Mouse (Mus musculus) stomach, embryonic 16.5 days (tissue): ENCODE measurements at regions not wholly inside any gene's neighbourhood (a gene's known extent, or its start where the extent isn't known, plus 50 kb on each side); places are given as distances from the start of the nearest gene placed in this dataset.
"Not testable (repeated sequence)": the region's sequence is repeated elsewhere in the genome, so short reads cannot be mapped to it uniquely, and the experiment has no call there.

Experiments used
- ATAC-seq: fragments of 200-750 bp; cut with Nextera tagmentation; 2 replicates; pipeline ENCODE4 v1.8.0; 2017; ENCODE audit warnings: moderate number of reproducible peaks, moderate TSS enrichment; ENCODE audit not compliant: insufficient read depth, low FRiP score
- H3K27ac ChIP-seq: fragments of 300-500 bp; sonication (generic); 2 replicates; pipeline ENCODE4 v1.5.1; 2014; ENCODE audit warnings: low read length
- H3K27me3 ChIP-seq: fragments of 300-500 bp; sonication (generic); 2 replicates; pipeline ENCODE4 v1.6.1; 2014; ENCODE audit warnings: low read length, control low read depth, mixed read lengths; ENCODE audit not compliant: control insufficient read depth, insufficient read depth
- H3K36me3 ChIP-seq: fragments of 300-500 bp; sonication (generic); 2 replicates; pipeline ENCODE4 v1.6.1; 2014; ENCODE audit warnings: low read length; ENCODE audit not compliant: control insufficient read depth, insufficient read depth
- H3K4me1 ChIP-seq: fragments of 300-500 bp; sonication (generic); 2 replicates; pipeline ENCODE4 v1.6.1; 2014; ENCODE audit warnings: low read length, control low read depth, mixed read lengths; ENCODE audit not compliant: control insufficient read depth, insufficient read depth
- H3K4me2 ChIP-seq: fragments of 300-500 bp; sonication (generic); 2 replicates; pipeline ENCODE4 v1.6.1; 2014; ENCODE audit warnings: low read depth, low read length, mixed read lengths
- H3K4me3 ChIP-seq: fragments of 300-500 bp; sonication (generic); replicated peaks from 2 replicates; pipeline ENCODE4 v1.5.1; 2014; ENCODE audit warnings: mild to moderate bottlenecking, low read length
- H3K9ac ChIP-seq: fragments of 300-500 bp; sonication (generic); 2 replicates; pipeline ENCODE4 v1.6.1; 2014; ENCODE audit warnings: low read length
- H3K9me3 ChIP-seq: fragments of 300-500 bp; sonication (generic); replicated peaks from 2 replicates; pipeline ENCODE4 v1.6.1; 2016; ENCODE audit warnings: low read length, control low read depth; ENCODE audit not compliant: control insufficient read depth
- WGBS: fragments of 180-500 bp; shearing (Covaris S2); extraction: QIAGEN DNeasy Blood & Tissue Kit; methylation state at CpG from one replicate; pipeline ENCODE4 v1.1.7; 2014; 5-methylcytosine and 5-hydroxymethylcytosine counted together

GRCm38 (mm10) chr16:55758707-55759067 lies 80.0 kb downstream of the Nfkbiz start:
- no peak for ATAC-seq
- H3K4me3 ChIP-seq: no peak overlapping the region
- H3K9me3 ChIP-seq: no peaks in the 10 kb centered on the region
- no peak overlapping the region for H3K9ac ChIP-seq
- H3K4me1 ChIP-seq: peaks cover 4% of the 10 kb centered on the region; the same call in 1 of the 2 replicates
- 0 out of 2 replicates have a peak overlapping the region, but pooled peaks have one; percentile 25 for H3K4me2 ChIP-seq
- no peaks in the 10 kb centered on the region for H3K36me3 ChIP-seq
- WGBS: 24% methylated on average over 11 of the region's 11 CpGs
- no peaks in the 10 kb centered on the region for H3K27me3 ChIP-seq
- H3K27ac ChIP-seq: no peak overlapping the region

- Histone ChIP-seq H3K4me3 (no peak overlapping the region), H3K4me1 (peaks cover 4% of the 10 kb centered on the region; the same call in 1 of the 2 replicates), H3K9ac (no peak overlapping the region), H3K4me2 (0 out of 2 replicates have a peak overlapping the region, but pooled peaks have one; percentile 25), H3K36me3 (no peaks in the 10 kb centered on the region), H3K27me3 (no peaks in the 10 kb centered on the region), H3K27ac (peak overlapping the region; percentile 64), H3K9me3 (no peaks in the 10 kb centered on the region)
- WGBS: 11% methylated on average over 5 of the region's 5 CpGs
- peak; percentile 72; the same call in 1 of the 2 replicates for ATAC-seq
Observed at GRCm38 (mm10) chr16:55757952-55758706, 80.6 kb downstream of the Nfkbiz start.

- not testable (repeated sequence) for H3K36me3 ChIP-seq, H3K4me3 ChIP-seq, ATAC-seq, H3K9ac ChIP-seq, H3K27ac ChIP-seq, H3K4me1 ChIP-seq, H3K4me2 ChIP-seq, H3K27me3 ChIP-seq, H3K9me3 ChIP-seq
- 63% methylated on average over 3 of the region's 3 CpGs for WGBS
Observed at GRCm38 (mm10) chr16:55757422-55757815, 81.3 kb downstream of the Nfkbiz start.

GRCm38 (mm10) chr16:55756764-55757421 lies 81.8 kb downstream of the Nfkbiz start:
- WGBS: 87% methylated on average over 15 of the region's 15 CpGs
- H3K4me1 ChIP-seq: peaks cover 4% of the 10 kb centered on the region; the same call in 1 of the 2 replicates
- H3K4me3 ChIP-seq: no peak overlapping the region
- H3K9me3 ChIP-seq: no peaks in the 10 kb centered on the region
- H3K36me3 ChIP-seq: no peaks in the 10 kb centered on the region
- H3K9ac ChIP-seq: no peak overlapping the region
- no peaks in the 10 kb centered on the region for H3K27me3 ChIP-seq
- H3K4me2 ChIP-seq: no peak overlapping the region
- H3K27ac ChIP-seq: no peak overlapping the region
- no peak for ATAC-seq

GRCm38 (mm10) chr16:55755309-55755832 lies 83.3 kb downstream of the Nfkbiz start:
- no peak overlapping the region for H3K4me2 ChIP-seq
- no peak for ATAC-seq
- no peak overlapping the region for H3K9ac ChIP-seq
- no peaks in the 10 kb centered on the region for H3K27me3 ChIP-seq
- 62% methylated on average over 6 of the region's 6 CpGs for WGBS
- no peaks in the 10 kb centered on the region for H3K36me3 ChIP-seq
- no peak overlapping the region for H3K27ac ChIP-seq
- peaks cover 4% of the 10 kb centered on the region; the same call in 1 of the 2 replicates for H3K4me1 ChIP-seq
- H3K4me3 ChIP-seq: no peak overlapping the region
- no peaks in the 10 kb centered on the region for H3K9me3 ChIP-seq

- Histone ChIP-seq H3K36me3 (no peaks in the 10 kb centered on the region), H3K4me1 (peaks cover 4% of the 10 kb centered on the region; the same call in 1 of the 2 replicates), H3K4me2 (no peak overlapping the region), H3K9me3 (no peaks in the 10 kb centered on the region), H3K27me3 (no peaks in the 10 kb centered on the region), H3K4me3 (no peak overlapping the region), H3K27ac (no peak overlapping the region), H3K9ac (no peak overlapping the region)
- WGBS: 84% methylated on average over 14 of the region's 14 CpGs
- no peak for ATAC-seq
Observed at GRCm38 (mm10) chr16:55754092-55754763, 84.5 kb downstream of the Nfkbiz start.

- Histone ChIP-seq H3K9ac (no peak overlapping the region), H3K4me2 (no peak overlapping the region), H3K27ac (no peak overlapping the region), H3K9me3 (no peaks in the 10 kb centered on the region), H3K27me3 (no peaks in the 10 kb centered on the region), H3K4me1 (peaks cover 4% of the 10 kb centered on the region; the same call in 1 of the 2 replicates), H3K36me3 (no peaks in the 10 kb centered on the region), H3K4me3 (no peak overlapping the region)
- no peak for ATAC-seq
- WGBS: 81% methylated on average over 4 of the region's 4 CpGs
Observed at GRCm38 (mm10) chr16:55753380-55753779, 85.3 kb downstream of the Nfkbiz start.

GRCm38 (mm10) chr16:55747250-55747649 lies 91.4 kb downstream of the Nfkbiz start:
- ATAC-seq: no peak
- Histone ChIP-seq H3K9ac (no peak overlapping the region), H3K4me3 (no peak overlapping the region), H3K4me2 (no peak overlapping the region), H3K27me3 (no peaks in the 10 kb centered on the region), H3K27ac (no peak overlapping the region), H3K9me3 (no peaks in the 10 kb centered on the region), H3K4me1 (no peaks in the 10 kb centered on the region), H3K36me3 (no peaks in the 10 kb centered on the region)
- 83% methylated on average over 2 of the region's 2 CpGs for whole genome bisulfite sequencing

GRCm38 (mm10) chr16:55746159-55746558 lies 92.5 kb downstream of the Nfkbiz start:
- Histone ChIP-seq H3K27me3 (no peaks in the 10 kb centered on the region), H3K4me2 (no peak overlapping the region), H3K4me1 (no peaks in the 10 kb centered on the region), H3K36me3 (no peaks in the 10 kb centered on the region), H3K4me3 (no peak overlapping the region), H3K9ac (no peak overlapping the region), H3K9me3 (no peaks in the 10 kb centered on the region), H3K27ac (no peak overlapping the region)
- WGBS: 73% methylated on average over 3 of the region's 3 CpGs
- no peak for ATAC-seq
